Mouse (Mus musculus): ENCODE measurements at regions not wholly inside any gene's neighbourhood (a gene's known extent, or its start where the extent isn't known, plus 50 kb on each side); places are given as distances from the start of the nearest gene placed in this dataset.

GRCm38 (mm10) chr1:143946933-143947332 lies 57.0 kb downstream of the Rgs2 start:
- intact Hi-C loops (cut with DNase I), result no loop called here
- DNase-seq, result peak; percentile 7 to 10

- DNase-seq, result peak; percentile 73 to 77
- intact Hi-C loops (cut with DNase I), result no loop called here
Observed at GRCm38 (mm10) chr1:143941465-143941864, 62.5 kb downstream of the Rgs2 start.

GRCm38 (mm10) chr1:143939511-143939910 lies 64.5 kb downstream of the Rgs2 start:
- intact Hi-C loops (cut with DNase I), result no loop called here
- DNase-seq, result no peak

- no peak for DNase-seq
- intact Hi-C loops (cut with DNase I), result no loop called here
Observed at GRCm38 (mm10) chr1:143938569-143938968, 65.4 kb downstream of the Rgs2 start.

- intact Hi-C loops (cut with DNase I), result no loop called here
- DNase-seq, result no peak
Observed at GRCm38 (mm10) chr1:143930798-143931197, 73.2 kb downstream of the Rgs2 start.

GRCm38 (mm10) chr1:143929567-143930165 lies 74.3 kb downstream of the Rgs2 start:
- DNase-seq, result no peak
- intact Hi-C loops (cut with DNase I), result no loop called here

GRCm38 (mm10) chr1:143922499-143922898 lies 81.5 kb downstream of the Rgs2 start:
- intact Hi-C loops (cut with DNase I), result no loop called here
- no peak for DNase-seq

GRCm38 (mm10) chr1:143920256-143920655 lies 83.7 kb downstream of the Rgs2 start:
- no peak for DNase-seq
- intact Hi-C loops (cut with DNase I), result no loop called here

- no peak for DNase-seq
- intact Hi-C loops (cut with DNase I), result no loop called here
Observed at GRCm38 (mm10) chr1:143918949-143919348, 85.0 kb downstream of the Rgs2 start.

- no peak for DNase-seq
- intact Hi-C loops (cut with DNase I), result no loop called here
Observed at GRCm38 (mm10) chr1:143918146-143918774, 85.7 kb downstream of the Rgs2 start.

- peak; percentile 24 to 34 for DNase-seq
- intact Hi-C loops (cut with DNase I), result no loop called here
Observed at GRCm38 (mm10) chr1:143917623-143918022, 86.3 kb downstream of the Rgs2 start.

GRCm38 (mm10) chr1:143916587-143916986 lies 87.4 kb downstream of the Rgs2 start:
- peak; percentile 33 to 36 for DNase-seq
- intact Hi-C loops (cut with DNase I), result no loop called here

GRCm38 (mm10) chr1:143912586-143912985 lies 91.4 kb downstream of the Rgs2 start:
- intact Hi-C loops (cut with DNase I), result loop anchor here (5.0 kb wide), 2 partner anchors 90 kb away; partner anchors contain the start of gene Rgs2
- DNase-seq, result no peak

- intact Hi-C loops (cut with DNase I), result loop anchor here (5.0 kb wide), 2 partner anchors 89 to 91 kb away; partner anchors contain the start of gene Rgs2
Observed at GRCm38 (mm10) chr1:143911230-143911629, 92.7 kb downstream of the Rgs2 start.

GRCm38 (mm10) chr1:143910530-143910929 lies 93.4 kb downstream of the Rgs2 start:
- intact Hi-C loops (cut with DNase I), result loop anchor here (5.0 kb wide), 2 partner anchors 88 to 92 kb away; partner anchors contain the start of gene Rgs2
- DNase-seq, result no peak

More at GRCm38 (mm10) chr1:143911230-143911629, 92.7 kb downstream of the Rgs2 start:
- DNase-seq, result no peak

- intact Hi-C loops (cut with DNase I), result no loop called here
- DNase-seq, result no peak
Observed at GRCm38 (mm10) chr1:143907312-143907711, 96.6 kb downstream of the Rgs2 start.

- DNase-seq, result no peak
- intact Hi-C loops (cut with DNase I), result no loop called here
Observed at GRCm38 (mm10) chr1:143906881-143907280, 97.1 kb downstream of the Rgs2 start.

GRCm38 (mm10) chr1:143903985-143904384 lies 100.0 kb downstream of the Rgs2 start:
- intact Hi-C loops (cut with DNase I), result no loop called here
- DNase-seq, result peak in 1 of 2 experiments; percentile 44

GRCm38 (mm10) chr1:143903234-143903633 lies 100.7 kb downstream of the Rgs2 start:
- intact Hi-C loops (cut with DNase I), result no loop called here
- no peak for DNase-seq

GRCm38 (mm10) chr1:143901127-143901920 lies 102.6 kb downstream of the Rgs2 start:
- DNase-seq, result no peak
- intact Hi-C loops (cut with DNase I), result no loop called here

- no peak for DNase-seq
- intact Hi-C loops (cut with DNase I), result no loop called here
Observed at GRCm38 (mm10) chr1:143888510-143888909, 111.4 kb downstream of the Uchl5 start.
